Mouse (Mus musculus): ENCODE measurements around the gene Srf.

- TF ChIP-seq TAL1 (IDR thresholded peaks at IDR 0.05; ENCODE audit: low read length) (no peak), GATA1 (IDR thresholded peaks at IDR 0.05; ENCODE audit: low read length) (no peak)
Observed at GRCm38 (mm10) chr17:46571005-46571404, 15.0 kb upstream of the Srf start.

Measured in erythroblast, embryonic 14.5 days (primary cell).